Mouse (Mus musculus): ENCODE measurements around the gene Gpd2.

DNA sequence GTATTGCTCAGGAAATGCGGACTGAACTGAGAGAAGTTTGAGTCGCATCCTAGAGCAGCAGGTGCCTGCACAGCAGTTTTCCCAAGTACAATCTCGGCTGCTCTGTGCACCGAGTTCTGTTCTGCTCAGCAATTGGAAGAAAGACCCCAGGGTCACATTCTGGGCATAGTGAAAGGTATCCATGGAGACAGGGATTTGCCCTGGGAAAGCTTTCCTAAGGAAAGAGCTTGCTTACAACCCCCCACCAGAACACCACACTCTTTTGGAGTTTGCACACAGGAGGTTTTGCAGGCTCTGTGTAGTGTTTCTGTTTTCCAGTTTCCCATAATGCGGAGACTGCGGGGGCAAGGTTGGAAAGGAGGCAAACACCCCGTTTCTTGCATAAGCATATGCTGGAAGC, 150.4 kb downstream of the Gpd2 start:
- TF ChIP-seq GATA1 (IDR thresholded peaks at IDR 0.05; ENCODE audit: borderline replicate concordance, low read length) (no peak), FLI1 (IDR thresholded peaks at IDR 0.05; ENCODE audit: low read length) (no peak)

Data from megakaryocyte, embryonic 14.5 days (primary cell).